17 mouse cellular contexts compared by ENCODE assay signal in genomic region chr1:172711962-172712361, GRCm38 (mm10). TPM values are rescaled to one million over a fixed set of nuclear protein-coding genes. Genes with fewer than 3 reads are reported as not detected.
DNase-seq lines count a peak whose midpoint lies in the region; ATAC-seq lines count a peak whose summit lies in the region.
"Had no signal": no experiment of that assay in that cellular context is flagged by ENCODE, and none has a peak within 500 bp of the region (broad histone marks: within the 10 kb centered on the region; RNA-seq: fewer than 3 reads in every experiment).

No protein-coding gene starts in this region.

- H3K4me2 ChIP-seq in heart, embryonic 12.5 days, result no peak overlapping the region
- no peak overlapping the region for H3K4me2 ChIP-seq in limb, embryonic 15.5 days
- no peak overlapping the region for H3K4me2 ChIP-seq in forebrain, embryonic 11.5 days (ENCODE audit: low read depth, low read length, severe bottlenecking)
- H3K4me2 ChIP-seq: midbrain, embryonic 12.5 days had no signal

- H3K27me3 ChIP-seq in heart, embryonic 12.5 days (replicated peaks), result peaks cover 4% of the 10 kb centered on the region
- no peaks in the 10 kb centered on the region for H3K27me3 ChIP-seq in limb, embryonic 15.5 days
- no peaks in the 10 kb centered on the region for H3K27me3 ChIP-seq in forebrain, embryonic 11.5 days (ENCODE audit: control insufficient read depth, insufficient read depth, low read length)
- H3K27me3 ChIP-seq: midbrain, embryonic 12.5 days had no signal

- H3K4me3 ChIP-seq in heart, embryonic 12.5 days, result no peak overlapping the region
- no peak overlapping the region for H3K4me3 ChIP-seq in limb, embryonic 15.5 days
- no peak overlapping the region for H3K4me3 ChIP-seq in forebrain, embryonic 11.5 days (ENCODE audit: low read depth, low read length)
- H3K4me3 ChIP-seq: midbrain, embryonic 12.5 days had no signal

- 53% methylated on average over 4 of the region's 4 CpGs for WGBS in heart, embryonic 12.5 days
- 58% methylated on average over 4 of the region's 4 CpGs for WGBS in limb, embryonic 15.5 days
- 73% methylated on average over 4 of the region's 4 CpGs for WGBS in forebrain, embryonic 11.5 days

- intact Hi-C loops in heart, postnatal 14 days (cut with DNase I), result no loop called here
- intact Hi-C loops in gastrocnemius, postnatal 14 days (cut with DNase I; ENCODE audit: low total_unique reads), result no loop called here

- H3K36me3 ChIP-seq in heart, embryonic 12.5 days, result no peaks in the 10 kb centered on the region
- H3K36me3 ChIP-seq in limb, embryonic 15.5 days, result no peaks in the 10 kb centered on the region
- H3K36me3 ChIP-seq in forebrain, embryonic 11.5 days (ENCODE audit: control insufficient read depth, insufficient read depth, low read length), result no peaks in the 10 kb centered on the region
- H3K36me3 ChIP-seq: midbrain, embryonic 12.5 days had no signal

- H3K27ac ChIP-seq in heart, embryonic 12.5 days (ENCODE audit: poor library complexity, severe bottlenecking), result peak overlapping the region; percentile 56
- H3K27ac ChIP-seq in limb, embryonic 15.5 days, result peak overlapping the region; percentile 57
- no peak overlapping the region for H3K27ac ChIP-seq in forebrain, embryonic 11.5 days (ENCODE audit: low read depth, low read length)
- H3K27ac ChIP-seq: hindbrain, postnatal 0 days; midbrain, embryonic 12.5 days had no signal

- no peak for DNase-seq in heart, postnatal 14 days
- peak; percentile 1 for DNase-seq in kidney, postnatal 14 days
- no peak for DNase-seq in kidney, adult 18-20 months
- DNase-seq in ZHBTc4 (ENCODE audit: low read depth, low spot score), result peak; percentile 7
- DNase-seq in forebrain, embryonic 11.5 days (ENCODE audit: low spot score), result no peak
- DNase-seq in gastrocnemius, postnatal 14 days, result no peak
- DNase-seq: cerebellum, adult 2 months; gastrocnemius, postnatal 25 days; thymus, postnatal 4 days had no signal

- H3K9me3 ChIP-seq in heart, embryonic 12.5 days (replicated peaks), result no peaks in the 10 kb centered on the region; the same call in 1 of the 2 replicates
- no peaks in the 10 kb centered on the region for H3K9me3 ChIP-seq in limb, embryonic 15.5 days
- no peaks in the 10 kb centered on the region for H3K9me3 ChIP-seq in forebrain, embryonic 11.5 days (ENCODE audit: control insufficient read depth, low read length)
- H3K9me3 ChIP-seq: midbrain, embryonic 12.5 days had no signal

- H3K4me1 ChIP-seq in heart, embryonic 12.5 days (replicated peaks), result no peaks in the 10 kb centered on the region
- H3K4me1 ChIP-seq in limb, embryonic 15.5 days, result 0 out of 2 replicates have a peak, but pooled peaks cover 3% of the 10 kb centered on the region
- H3K4me1 ChIP-seq in forebrain, embryonic 11.5 days (replicated peaks; ENCODE audit: control insufficient read depth, insufficient read depth, low read length), result no peaks in the 10 kb centered on the region
- H3K4me1 ChIP-seq: midbrain, embryonic 12.5 days had no signal

- H3K9ac ChIP-seq in heart, embryonic 12.5 days, result no peak overlapping the region
- H3K9ac ChIP-seq in limb, embryonic 15.5 days, result no peak overlapping the region
- H3K9ac ChIP-seq in forebrain, embryonic 11.5 days (ENCODE audit: low read length), result no peak overlapping the region
- H3K9ac ChIP-seq: midbrain, embryonic 12.5 days had no signal

- no peak for ATAC-seq in heart, embryonic 12.5 days (ENCODE audit: insufficient number of reproducible peaks, low FRiP score)
- no peak for ATAC-seq in limb, embryonic 15.5 days (ENCODE audit: insufficient number of reproducible peaks, low FRiP score, low TSS enrichment, low read depth)
- no peak for ATAC-seq in forebrain, embryonic 11.5 days (replicated peaks; ENCODE audit: low FRiP score)
- ATAC-seq: forebrain, embryonic 14.5 days; hindbrain, postnatal 0 days had no signal

RNA-seq across cellular contexts. Expression of gene Crp, which starts 14.1 kb away (rescaled TPM):
- polyA plus RNA-seq in heart, embryonic 12.5 days (2016; fragmentation: Nextera tagmentation; extraction: Ambion mirVana), result 0.10 TPM in 1 of 2 replicates, not detected in the other
- total RNA-seq in heart, postnatal 14 days (2021), result not detected
- 0.19 TPM in 1 of 2 replicates, not detected in the other for polyA plus RNA-seq in limb, embryonic 15.5 days (2015; fragmentation: Nextera tagmentation; extraction: Ambion mirVana)
- polyA plus RNA-seq in forebrain, embryonic 11.5 days (2014; fragmentation: Nextera tagmentation; extraction: Ambion mirVana), result not detected in 2 replicates
- total RNA-seq in gastrocnemius, postnatal 14 days (2021), result not detected
- total RNA-seq: gastrocnemius, postnatal 25 days; hindbrain, postnatal 0 days; layer of hippocampus, adult 8-10 months; left cerebral cortex, postnatal 25 days; MEL had no signal
- polyA plus RNA-seq: cerebellum, adult 2 months; midbrain, embryonic 12.5 days had no signal

Comparison
In these comparisons a context has a peak if more than half of its experiments do, and no peak if none do; other contexts are left out.
1. DNase-seq: peak in kidney, postnatal 14 days (single experiment) and ZHBTc4 (single experiment); none in heart, postnatal 14 days (0 of 2), kidney, adult 18-20 months (single experiment), forebrain, embryonic 11.5 days (single experiment) and gastrocnemius, postnatal 14 days (single experiment).